Mouse (Mus musculus): ENCODE data around the gene 4921504E06Rik.

4921504E06Rik gene

DNA sequence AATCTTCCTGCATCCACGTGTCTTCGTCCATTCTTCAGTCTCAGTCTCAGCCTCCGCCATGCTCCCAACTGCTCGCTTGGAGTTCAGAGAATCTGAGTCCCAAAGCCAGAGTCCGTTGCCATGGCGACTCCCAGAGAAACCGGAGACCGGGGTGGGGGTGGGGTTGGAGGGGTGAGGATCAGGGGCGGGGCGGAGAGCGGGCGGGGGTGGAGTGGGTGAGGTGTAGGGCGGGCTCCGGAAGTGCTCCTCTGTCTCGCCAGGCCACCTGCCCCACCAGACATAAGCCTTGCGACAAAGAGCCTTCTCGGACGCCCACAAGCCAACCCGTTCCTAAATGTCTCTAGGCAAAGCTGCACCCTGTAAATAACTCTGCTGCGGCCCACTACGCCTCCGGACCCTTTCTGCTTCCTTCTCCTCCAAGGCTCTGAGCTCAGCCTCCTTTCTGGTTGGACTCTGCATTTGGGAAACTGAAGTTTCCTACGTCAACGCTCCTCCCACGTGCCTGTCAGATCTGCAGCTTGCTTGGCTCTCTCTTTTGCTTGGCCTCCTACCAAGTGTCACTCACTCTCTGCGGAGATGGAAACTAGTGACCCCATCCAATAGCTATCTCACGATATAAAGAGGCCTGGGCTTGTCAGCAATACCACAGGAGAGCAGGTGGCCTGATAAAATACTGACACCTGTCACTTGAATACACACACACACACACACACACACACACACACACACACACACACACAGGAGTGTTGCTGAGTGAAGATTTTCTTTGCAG, at the start of gene 4921504E06Rik:
Gene 4921504E06Rik, minus strand, starts transcription at position 94 of the 772 bp plus-strand sequence.
- peak; percentile 16 to 25 for DNase-seq (ENCODE audit: low spot score in 2 of 2)

DNA sequence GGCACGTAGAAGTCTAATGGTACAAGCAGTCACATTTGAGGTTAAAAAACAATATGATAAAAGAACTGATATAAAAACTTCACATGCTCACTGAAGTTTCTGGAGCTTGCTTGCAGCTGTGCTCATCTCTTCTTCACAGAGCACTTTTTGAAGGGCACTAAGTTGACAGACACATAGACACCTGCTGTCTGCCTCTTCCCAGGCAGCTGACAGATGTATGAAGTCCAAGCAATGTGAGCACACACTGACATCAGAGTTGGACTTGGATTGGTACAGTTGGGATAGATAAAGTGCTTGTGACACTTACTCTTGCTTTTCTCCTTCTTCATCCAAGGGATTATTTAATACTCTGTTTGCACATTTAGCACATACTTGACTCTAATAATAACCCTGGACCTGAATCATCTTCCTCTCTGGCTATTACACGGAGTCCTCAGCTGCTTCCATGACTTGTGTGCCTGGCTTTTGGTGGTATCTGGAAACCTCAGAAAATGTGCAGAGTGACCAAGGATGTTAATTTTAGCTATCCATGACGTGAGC, 47.7 kb upstream of the 4921504E06Rik start:
- no peak for DNase-seq (ENCODE audit: low spot score in 2 of 2)

DNA sequence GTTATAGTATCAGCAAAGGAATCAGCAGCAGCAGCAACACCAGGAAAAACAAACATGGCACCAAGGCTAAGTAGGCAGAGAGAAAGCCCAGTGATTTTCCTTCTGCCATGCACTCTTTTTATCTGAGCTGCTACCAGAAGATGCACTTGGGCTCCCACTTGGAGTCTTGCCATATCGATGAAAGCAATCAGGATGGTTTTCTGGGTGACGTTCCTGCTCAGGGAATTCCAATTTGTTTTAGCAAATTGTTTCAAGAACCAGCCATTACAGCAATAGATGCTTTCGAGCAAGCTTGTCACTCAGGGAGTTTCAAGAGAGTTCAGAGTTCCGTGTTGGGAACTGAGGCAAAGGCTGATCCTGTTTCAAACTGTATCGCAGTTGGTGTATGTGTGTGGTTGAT, 47.1 kb upstream of the 4921504E06Rik start:
- DNase-seq (ENCODE audit: low spot score in 2 of 2) = no peak

DNA sequence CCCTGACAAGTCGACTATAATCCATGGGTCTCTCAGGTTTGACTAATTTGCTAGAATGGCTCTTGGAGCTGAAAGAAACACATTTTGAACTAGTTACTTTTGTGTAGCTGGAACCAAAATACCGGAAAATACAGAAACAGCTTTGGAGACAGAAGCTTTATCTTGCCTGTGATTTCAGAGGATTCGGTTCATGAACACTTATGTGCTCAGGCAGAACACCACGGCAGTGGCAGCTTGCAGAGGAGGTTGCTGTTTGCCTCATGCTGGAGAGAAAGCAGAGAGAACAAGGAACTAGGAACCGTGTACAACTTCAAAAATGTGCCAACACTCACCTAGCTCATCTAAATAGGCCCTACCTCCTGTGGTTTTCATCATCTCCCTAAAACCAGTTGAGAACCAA, 46.1 kb upstream of the 4921504E06Rik start:
- DNase-seq (ENCODE audit: low spot score in 2 of 2) = no peak

DNA sequence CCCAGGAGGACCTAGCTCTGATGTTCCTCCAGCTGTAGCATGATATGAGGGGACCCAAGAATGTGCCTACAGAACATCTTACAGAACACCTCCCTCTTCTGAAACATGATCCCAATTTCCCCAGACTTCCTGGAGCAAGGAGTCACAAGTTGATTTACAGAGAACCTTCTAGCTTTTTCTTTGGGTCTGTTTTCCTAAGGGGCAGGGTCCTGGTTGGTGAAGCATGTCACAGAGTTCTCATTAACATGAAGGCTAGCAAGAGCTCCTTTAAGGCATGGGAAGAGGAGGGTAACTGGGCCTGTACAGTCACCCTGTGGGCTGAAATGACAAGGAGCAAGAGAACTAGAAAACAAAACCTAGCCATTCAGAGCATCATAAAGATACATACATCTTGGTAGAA, 43.3 kb upstream of the 4921504E06Rik start:
- no peak for DNase-seq (ENCODE audit: low spot score in 2 of 2)

DNA sequence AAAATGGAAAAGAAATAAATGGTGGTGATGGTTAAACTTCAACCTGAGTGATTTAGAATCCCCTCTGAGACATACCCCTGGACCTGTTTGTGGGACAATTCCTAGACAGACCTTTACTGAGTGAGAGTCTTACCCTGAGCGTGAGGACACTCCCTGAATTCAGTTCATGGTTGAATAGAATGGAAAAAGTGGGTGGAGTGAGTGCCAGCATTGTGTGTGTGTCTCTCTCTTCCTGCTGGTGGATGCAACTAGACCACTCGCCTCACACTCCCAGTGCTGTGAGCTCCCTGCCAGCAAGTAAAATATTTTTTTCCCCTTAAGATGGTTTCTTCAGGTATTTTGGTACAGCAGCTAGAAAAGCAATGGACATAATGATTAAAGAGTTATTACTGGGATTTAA, 42.7 kb upstream of the 4921504E06Rik start:
- no peak for DNase-seq (ENCODE audit: low spot score in 2 of 2)

DNA sequence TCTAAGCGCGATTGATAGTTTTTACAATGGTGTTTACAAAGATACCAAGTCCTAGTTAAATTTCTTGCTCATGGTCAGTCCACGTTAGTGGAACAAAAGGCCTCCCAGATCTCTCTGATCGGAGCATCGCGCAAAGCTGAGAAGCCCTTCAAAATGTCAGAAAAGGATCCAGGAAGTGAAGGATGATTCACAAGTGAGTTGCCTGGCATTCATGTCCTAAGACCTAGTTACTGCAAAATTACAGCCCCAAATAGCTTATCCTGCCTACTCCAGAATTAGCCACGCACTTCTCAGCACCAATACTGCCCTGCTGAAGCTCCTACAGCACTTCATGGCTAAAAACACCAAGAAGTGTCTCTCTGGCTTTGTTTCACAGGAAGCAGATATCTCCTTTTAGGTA, 41.1 kb upstream of the 4921504E06Rik start:
- no peak for DNase-seq (ENCODE audit: low spot score in 2 of 2)

DNA sequence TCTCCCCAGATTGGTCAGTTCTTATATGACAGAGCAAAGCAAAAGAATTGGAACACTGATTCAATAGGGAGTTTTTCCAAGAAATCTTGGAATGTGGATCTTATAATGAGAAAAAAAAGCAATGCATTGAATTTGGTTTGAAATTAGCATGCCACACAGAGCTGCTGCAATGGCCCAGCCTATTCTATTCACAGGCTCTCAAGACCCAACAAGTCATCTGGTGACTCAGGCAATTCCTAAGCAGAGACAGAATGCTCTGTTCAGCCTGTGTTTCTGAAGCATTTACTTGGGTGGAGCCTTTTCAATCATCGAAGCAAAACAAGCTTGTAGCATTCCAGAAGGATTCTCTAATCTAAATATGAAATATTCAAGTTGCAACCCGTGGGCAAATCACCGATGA, 26.1 kb upstream of the 4921504E06Rik start:
- DNase-seq (ENCODE audit: low spot score in 2 of 2) = no peak

DNA sequence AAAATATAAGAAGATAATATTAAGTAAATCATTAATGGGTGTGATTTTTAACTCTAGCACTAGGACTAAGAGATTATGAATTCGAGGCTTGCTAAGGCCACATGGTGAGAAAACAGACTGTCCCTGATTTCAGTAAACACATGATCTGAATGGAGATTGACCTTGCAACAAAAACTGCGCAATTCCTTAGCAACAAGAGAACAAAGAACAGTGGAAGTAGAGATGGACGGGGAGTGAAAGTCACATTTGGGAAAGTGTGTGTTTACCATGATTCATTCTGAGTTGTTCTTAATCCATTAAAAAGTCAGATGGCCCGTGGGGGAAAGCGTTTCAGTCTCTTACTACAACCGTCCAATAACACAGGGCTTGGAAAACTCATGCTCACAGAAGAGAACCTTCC, 25.5 kb upstream of the 4921504E06Rik start:
- DNase-seq (ENCODE audit: low spot score in 2 of 2) = no peak

DNA sequence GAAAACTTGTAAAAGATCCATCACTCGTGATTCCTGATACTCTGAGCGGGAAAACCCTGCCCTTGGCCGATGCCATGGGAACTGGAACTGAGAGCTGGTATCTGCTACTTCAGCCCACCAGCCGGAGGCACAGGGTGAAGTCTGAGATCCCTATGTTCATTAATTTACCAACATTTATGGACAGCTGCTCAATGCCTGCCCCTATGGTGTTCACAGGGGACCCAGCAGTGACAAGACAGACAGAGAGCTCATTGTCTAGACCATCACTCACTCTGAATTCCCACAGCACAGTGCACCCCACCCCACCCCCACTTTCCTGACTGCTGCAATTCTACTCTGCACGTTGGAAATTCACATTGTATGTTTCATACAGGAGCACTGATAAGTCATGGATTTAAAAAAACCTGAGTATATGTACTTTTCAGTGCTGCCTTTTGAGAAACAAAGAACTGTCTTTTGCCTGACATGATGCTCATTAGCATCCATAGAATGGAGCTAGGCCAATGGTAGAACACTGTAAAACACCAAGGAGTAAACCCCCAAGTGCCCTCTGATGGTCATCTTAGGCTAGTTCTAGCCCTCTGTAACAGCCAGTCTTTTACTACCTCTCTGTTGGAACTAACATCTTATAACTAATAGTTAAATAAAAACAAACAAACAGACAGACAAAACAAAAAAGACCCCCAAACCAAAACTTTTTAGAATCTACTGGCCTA, 8.6 kb upstream of the 4921504E06Rik start:
- no peak for DNase-seq (ENCODE audit: low spot score in 2 of 2)

DNA sequence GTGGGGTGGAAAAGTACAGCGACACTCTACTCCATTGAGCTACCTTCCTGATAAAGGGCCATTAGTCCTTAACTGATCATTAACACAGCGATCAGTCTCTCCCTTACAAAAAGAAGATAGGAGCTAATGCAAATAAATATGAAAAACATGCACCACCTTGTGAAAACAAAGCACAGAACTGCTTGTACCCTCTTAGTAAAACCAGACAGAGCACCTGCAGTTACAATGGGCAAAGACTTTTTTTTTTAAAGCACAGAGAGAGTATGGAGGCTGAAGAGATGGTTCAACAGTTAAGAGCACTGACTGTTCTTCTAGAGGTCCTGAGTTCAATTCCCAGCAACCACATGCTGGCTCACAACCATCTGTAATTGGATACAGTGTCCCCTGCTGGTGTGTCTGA, 6.9 kb upstream of the 4921504E06Rik start:
- DNase-seq (ENCODE audit: low spot score in 2 of 2) = no peak

DNA sequence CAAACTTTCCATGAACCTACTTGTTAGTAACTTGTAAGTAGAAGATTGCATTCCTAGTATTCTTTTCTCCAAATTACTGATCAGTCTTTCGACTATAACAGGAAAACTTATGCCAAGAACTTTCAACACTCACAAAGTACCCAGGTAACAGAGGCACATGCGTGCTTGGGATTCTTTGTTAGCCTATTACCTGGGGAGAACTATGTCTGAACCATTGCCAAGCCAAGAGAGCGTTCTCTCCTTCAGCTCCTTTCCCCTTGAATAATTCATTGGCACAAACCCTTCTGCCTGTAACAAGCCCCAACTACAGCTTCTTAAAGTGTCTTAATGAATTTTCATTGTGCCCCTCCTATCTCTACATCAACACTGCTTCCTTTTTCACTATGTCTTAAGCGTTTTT, 6.4 kb upstream of the 4921504E06Rik start:
- DNase-seq (ENCODE audit: low spot score in 2 of 2) = no peak

DNA sequence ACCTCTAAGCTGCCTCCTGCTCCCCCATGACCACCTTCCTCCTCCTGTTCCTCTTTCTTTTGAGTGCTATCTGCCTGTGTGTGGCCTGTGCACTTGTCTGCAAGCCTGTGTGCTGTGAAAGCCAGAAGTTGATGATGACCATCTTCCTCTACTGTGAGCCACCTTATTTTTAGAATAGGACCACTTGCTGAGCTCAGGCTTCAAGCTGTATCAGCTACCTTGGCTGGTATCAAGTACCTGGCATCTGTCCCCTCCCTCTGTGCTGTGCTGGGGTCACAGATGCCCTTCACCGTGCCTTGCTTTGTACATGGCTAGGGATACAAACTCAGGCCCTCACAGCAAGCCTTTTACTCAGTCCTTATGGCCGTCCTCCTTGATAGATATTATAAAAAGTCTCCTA, 2.3 kb downstream of the 4921504E06Rik start:
- DNase-seq (ENCODE audit: low spot score in 2 of 2) = no peak

DNA sequence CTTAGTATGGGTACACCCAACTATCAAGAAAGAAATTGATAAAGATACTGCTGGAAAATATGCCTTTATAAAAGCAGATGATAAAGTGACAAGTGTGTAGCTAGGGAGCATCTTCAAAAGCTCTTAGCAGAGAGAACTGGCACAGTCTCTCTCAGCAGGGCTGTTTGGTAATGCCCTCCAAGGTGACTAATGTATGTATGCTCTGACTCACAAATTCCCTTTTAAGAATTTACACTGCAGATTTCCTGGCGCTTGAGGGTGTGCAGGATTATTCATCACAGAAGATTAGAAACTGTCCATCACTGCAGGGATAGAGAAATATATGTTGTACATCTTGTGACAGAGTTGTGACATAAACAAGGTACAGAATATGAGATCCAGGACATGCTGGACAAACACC, 12.8 kb downstream of the 4921504E06Rik start:
- DNase-seq (ENCODE audit: low spot score in 2 of 2) = no peak

DNA sequence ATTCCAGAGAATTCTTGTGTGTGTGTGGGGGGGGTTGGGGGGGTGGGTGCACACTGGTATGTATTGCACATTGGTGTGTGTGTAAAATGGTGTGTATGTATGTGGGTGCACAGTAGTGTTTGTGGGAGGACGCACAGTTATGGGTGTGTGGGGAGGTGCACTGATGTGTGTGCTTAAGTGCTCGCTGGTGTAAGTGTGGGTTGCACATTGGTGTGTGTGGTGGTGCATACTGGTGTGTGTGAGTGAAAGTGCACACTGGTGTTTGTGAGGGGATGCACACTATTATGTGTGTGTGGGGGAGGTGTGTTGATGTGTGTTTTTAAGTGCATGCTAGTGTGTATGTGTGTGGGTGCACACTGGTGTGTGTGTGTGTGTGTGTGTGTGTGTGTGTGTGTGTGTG, 24.3 kb downstream of the 4921504E06Rik start:
- no peak for DNase-seq (ENCODE audit: low spot score in 2 of 2)

DNA sequence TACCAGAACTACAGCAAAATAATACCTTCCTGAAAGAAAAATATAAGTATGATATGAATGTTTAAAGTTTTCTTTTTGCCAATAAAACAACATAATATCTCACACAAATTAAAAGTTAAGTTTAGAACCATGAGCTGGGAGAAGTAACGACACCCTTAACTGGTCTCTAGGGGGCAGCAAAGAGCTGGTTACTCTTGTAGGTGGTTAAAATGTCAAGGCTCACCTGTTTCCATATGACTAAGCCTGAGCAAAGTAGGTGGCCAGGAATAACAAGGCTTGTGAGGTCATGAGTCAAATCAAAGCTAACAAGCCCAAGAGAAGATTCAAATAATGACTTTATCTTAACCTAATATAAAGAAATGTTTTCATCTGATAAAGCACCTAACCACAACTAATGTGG, 24.9 kb downstream of the 4921504E06Rik start:
- DNase-seq (ENCODE audit: low spot score in 2 of 2) = peak in 1 of 2 experiments; percentile 25

DNA sequence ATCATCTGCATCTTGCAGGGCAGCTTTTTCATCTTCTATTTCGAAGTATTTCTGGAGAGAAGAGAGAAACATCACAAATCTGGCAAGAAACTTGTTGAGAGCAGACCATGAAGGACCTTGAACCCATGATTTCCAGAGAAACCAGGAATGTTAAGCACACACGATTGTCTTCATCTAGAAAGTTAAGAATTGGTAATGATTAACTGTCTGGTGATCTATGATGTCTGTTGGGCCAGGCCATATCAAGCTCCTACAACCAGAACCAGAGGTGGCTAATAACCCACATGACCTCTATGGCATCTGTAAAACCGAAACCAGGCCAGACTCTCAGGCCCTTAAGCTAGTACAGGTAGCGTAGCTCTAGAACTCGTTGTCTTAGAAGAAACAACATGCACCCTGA, 29.6 kb downstream of the 4921504E06Rik start:
- DNase-seq (ENCODE audit: low spot score in 2 of 2) = no peak

DNA sequence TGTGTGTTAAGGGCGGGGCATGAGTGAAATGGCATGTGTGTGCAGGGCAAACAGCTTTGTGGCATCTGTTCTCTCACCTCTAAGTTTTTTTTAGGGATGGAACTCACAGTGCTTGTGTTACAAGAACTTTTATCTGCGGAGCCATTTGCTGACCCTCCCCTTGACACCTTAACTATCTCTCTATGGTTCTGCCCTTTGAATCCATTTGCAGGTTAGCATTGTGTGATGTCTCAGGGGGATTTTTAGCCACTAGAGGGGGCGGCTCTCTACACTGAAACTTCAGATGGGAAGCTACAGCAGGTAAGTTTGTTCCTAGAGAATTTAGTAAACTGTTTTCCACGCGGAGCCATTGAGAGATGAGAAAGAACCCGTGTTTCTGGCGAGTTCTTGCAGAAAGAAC, 32.1 kb downstream of the 4921504E06Rik start:
- DNase-seq (ENCODE audit: low spot score in 2 of 2) = no peak

DNA sequence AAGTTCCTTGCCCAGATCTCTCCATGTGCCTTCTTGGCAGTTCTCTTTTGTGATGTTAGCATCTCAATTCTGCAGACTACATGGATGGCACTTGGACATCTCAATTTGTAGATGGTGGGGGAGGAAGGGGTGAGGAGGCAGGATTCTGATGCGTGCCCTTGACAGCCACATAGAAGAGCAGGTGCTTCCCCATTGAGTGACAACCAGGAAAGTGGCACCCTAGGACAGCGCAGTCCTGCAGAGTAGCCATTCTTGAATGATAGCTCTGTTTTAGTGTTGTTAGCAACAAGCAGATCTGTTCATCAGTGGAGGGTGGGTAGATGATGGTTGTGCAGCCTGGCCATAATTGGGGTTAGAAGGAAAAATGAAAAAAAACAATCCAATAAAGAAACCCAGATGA, 33.1 kb downstream of the 4921504E06Rik start:
- DNase-seq (ENCODE audit: low spot score in 2 of 2) = no peak

DNA sequence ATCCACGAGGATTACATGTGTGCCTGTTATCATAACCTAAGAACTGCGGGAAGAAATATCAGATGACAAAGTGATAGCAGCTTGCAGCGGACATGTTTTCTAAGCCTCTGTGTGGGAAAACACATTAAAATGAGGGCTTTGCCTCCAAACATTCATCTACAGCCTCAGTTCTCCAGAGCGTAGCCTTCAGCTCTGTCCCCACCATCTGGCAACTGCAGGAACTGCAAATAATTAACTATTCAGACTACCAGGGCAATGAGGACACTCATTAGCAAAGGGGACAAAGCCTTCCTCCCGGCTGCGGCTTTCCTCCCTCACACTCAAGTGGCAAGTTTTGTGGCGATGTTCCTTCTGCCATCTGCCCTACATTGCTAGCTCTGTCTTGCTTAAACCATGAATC, 33.9 kb downstream of the 4921504E06Rik start:
- peak in 1 of 2 experiments; percentile 43 for DNase-seq (ENCODE audit: low spot score in 2 of 2)

DNA sequence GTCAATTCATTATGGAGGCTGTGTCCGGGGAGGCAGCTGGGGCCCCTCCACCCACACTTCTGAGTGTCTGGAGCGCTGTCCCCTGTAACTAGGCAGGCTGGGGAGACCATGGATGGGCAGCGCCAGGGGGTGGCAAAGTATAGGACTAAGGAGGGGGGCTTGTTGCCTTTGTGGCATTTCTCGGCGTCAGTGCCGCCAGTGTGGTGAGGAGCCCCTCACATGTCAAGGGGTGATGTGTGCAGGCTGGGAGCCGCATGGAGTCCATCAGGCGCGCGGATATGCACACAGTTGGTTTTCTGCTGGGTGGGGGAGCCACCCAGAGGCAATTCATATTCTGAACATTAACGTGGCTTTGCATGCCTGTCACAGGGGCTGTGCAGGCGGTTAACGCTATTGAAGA, 35.8 kb downstream of the 4921504E06Rik start:
- DNase-seq (ENCODE audit: low spot score in 2 of 2) = no peak

DNA sequence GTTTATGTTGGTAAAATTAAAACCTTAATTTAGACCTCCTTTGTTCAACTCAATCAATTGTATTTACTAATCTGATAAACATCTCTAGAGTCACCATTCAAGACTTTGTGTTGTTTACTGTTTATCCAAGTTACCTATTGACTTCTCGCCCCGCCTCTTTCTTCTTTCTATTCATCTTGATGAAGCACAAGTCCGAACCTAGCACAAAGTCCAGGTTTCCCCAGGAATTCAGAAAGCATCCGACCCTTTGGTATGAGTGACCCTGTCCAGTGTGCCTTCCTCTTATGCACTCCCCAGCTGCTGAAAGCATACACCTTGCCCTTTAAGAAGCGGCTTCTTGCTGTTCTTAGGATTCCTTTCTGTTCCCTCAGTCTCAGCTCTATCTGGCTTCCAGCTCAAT, 41.3 kb downstream of the 4921504E06Rik start:
- no peak for DNase-seq (ENCODE audit: low spot score in 2 of 2)

DNA sequence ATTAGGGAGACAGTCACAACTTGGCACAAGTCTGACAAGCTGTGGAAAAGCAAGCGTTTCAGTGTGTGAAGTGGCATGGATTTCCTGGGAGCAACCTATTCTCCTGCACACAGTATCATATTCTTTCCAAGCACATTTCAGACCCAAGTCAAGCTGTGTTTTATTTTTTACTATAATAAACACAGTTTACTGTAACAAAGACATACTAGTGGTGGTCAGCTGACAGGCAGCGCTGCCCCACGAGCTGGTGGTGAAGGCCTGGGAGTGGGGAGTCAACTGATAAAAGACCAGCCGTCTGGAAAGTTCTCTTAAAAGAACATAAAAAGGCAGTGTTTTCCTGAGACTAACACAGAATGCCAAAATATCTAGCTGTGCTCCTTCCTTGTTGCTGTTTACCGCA, 42.7 kb downstream of the 4921504E06Rik start:
- no peak for DNase-seq (ENCODE audit: low spot score in 2 of 2)

Measured in urinary bladder, adult 18-20 months (tissue).